Mouse (Mus musculus): ENCODE results near the gene Olfr922.

DNA sequence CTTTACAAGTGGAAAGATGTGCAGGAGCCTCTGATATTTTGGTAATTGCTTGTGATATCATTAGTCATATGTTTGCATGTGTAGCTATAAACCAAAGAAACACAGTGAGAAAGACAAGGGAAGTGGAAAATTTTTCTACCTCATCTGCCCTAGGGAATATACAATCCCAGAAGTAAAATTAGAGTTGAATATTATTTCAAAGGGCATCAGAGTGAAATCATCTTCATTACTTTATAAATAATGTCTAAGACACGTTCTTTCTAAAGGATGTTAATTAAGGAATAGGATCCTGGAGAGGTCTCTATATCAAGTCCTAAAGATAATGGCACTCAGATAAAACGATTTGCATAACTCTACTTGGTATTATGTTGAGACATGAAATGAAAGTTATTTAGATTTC, at the start of gene Olfr922:
- TF ChIP-seq KAT2A (conservative IDR thresholded peaks at IDR 0.05; ENCODE audit: low read depth, low read length): no peak
- no peak for TF ChIP-seq RAD21 (IDR thresholded peaks at IDR 0.05; ENCODE audit: low read depth, low read length)
- no peak for TF ChIP-seq POLR2AphosphoS2 (IDR thresholded peaks at IDR 0.05; ENCODE audit: low read length)
- TF ChIP-seq POLR2AphosphoS5 (IDR thresholded peaks at IDR 0.05; ENCODE audit: borderline replicate concordance, low read depth, low read length): no peak
- TF ChIP-seq ELF1 (IDR thresholded peaks at IDR 0.05; ENCODE audit: low read depth, low read length): no peak
- TF ChIP-seq POLR2A (IDR thresholded peaks at IDR 0.05; ENCODE audit: control insufficient read depth in 1 of 2, insufficient read depth in 1 of 2, low read depth in 1 of 2, low read length in 2 of 2, poor library complexity in 1 of 2): no peak
